Mouse (Mus musculus): ENCODE data around the gene Mmd.
"Not testable (repeated sequence)": the region's sequence is repeated elsewhere in the genome, so short reads cannot be mapped to it uniquely, and the experiment has no call there.

Mmd gene

GRCm38 (mm10) chr11:90249701-90250141 is 465 bp downstream of the Mmd start:
- no peak for DNase-seq (ENCODE audit: low spot score)

DNA sequence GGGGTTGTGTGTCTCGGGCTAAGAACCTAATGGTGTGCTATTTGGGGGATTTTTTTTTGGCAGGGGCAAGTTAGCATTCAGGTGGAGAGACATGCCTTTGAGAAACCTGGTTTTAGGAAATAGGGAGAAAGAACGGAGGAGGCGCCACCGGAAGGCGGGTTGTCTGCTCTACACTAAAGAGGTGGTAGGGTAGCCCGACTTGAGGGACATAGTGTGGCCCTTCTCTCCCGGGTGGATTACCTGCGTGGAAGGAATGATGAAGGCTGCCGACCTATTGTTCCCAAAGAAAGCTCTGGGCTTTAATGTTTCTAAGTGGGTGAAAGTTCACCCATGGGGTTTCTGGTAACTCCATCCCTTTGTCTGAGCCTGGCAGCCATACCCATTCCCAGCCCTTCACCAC is 933 bp downstream of the Mmd start:
- no peak for DNase-seq (ENCODE audit: low spot score)

DNA sequence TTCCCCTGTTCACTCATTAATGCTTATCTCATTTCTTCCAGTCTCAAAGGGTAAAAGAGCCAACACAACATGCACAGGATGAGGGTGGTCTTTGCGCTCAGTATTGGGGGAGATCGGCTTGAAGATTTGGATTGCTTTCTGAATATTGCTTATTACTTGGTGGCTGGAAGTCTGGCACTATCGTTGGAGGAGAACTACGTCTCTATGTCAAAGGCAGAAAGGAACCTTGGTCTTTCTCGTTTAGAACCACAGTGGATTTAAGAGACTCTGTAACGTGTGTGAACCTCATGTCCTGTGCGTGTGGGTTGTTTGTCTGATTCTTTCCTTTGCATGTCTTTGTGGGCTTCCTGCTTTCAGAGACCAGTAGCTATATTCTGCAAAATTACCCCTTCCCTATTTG is 1.5 kb downstream of the Mmd start:
- no peak for DNase-seq (ENCODE audit: low spot score)

- DNase-seq (ENCODE audit: low spot score), result no peak
Measured at GRCm38 (mm10) chr11:90251923-90252322, 2.7 kb downstream of the Mmd start.

- DNase-seq (ENCODE audit: low spot score), result no peak
Measured at GRCm38 (mm10) chr11:90252366-90252765, 3.1 kb downstream of the Mmd start.

- no peak for DNase-seq (ENCODE audit: low spot score)
Measured at GRCm38 (mm10) chr11:90254536-90254935, 5.3 kb downstream of the Mmd start.

DNA sequence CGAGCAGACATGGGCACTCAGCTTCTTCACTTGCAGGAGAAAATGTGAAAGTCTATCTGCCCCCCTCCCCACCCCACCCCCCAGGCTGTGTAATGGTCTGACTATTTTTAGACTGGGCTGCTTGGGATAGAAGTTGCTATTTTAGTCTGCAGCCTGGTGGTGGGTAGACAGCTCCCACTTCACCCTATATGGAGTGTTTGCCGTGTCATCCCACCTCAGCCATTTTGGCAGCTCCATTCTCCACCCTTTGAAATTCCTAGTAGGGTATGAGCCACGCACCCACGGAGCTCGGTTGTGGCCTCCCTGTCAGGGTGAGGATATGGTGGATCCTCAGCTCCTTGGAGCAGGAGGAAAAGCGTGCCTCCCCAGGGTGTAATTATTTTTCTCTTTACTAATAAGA is 6.4 kb downstream of the Mmd start:
- DNase-seq (ENCODE audit: low spot score), result no peak

DNA sequence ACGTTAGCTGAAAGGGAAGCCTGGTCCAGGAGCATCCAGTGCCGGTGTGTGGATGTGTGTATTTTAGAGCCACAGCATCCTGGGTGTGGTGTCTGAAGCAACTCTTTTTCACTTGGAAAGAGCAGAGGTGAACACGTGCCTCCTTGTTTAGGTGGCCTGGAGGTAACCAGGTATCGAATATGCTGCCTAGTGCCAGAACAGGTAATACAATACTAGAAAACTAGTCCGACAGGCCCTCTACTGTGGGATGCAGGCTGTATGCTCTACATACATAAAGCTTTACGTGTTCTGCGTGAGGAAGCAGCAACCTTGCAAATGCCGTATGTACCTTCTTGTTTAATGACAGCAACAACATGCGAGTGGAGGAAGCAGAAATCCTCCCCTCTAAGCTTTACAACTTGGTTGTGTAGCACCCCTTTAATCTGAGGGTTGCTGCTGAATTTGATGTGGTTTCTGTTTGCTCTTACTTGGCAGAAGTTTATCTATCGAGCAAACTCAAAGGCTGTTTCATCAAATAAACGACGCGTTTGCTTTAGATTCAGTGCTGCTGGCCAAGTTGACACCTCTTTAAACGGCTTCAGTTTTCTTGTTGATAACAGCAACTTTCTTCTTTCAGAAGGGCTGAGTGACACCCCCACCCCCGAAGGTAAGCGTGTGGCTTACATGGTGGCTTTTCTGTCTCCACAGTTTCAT is 7.7 kb downstream of the Mmd start:
- no peak for DNase-seq (ENCODE audit: low spot score)

DNA sequence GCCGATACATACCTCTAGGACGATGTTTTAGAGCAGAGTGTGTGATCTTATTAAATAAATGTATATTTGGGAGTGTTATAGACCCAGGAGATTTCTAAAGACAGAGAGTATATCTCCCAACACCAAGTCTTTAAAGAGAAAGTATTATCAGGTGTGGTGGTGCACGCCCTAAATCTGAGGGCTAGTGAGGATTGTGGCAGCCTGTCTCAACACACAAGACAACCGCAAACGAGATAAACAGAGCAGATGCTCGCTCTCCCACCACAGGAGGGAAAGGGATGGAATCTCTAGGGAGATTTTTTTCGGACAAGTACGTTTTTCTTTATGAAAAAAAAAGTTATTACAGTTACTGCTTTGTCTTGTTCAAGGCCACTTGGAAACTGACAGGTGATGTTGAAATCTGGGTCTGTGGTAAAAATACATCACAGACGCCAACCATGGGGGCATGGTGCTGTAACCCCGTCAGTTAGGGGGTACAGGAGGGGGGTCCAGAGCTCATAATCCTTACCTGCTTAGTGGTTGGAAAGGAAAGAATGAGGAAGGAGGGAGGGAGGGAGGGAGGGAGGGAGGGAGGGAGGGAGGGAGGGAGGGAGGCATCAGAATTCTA is 9.2 kb downstream of the Mmd start:
- no peak for DNase-seq (ENCODE audit: low spot score)

DNA sequence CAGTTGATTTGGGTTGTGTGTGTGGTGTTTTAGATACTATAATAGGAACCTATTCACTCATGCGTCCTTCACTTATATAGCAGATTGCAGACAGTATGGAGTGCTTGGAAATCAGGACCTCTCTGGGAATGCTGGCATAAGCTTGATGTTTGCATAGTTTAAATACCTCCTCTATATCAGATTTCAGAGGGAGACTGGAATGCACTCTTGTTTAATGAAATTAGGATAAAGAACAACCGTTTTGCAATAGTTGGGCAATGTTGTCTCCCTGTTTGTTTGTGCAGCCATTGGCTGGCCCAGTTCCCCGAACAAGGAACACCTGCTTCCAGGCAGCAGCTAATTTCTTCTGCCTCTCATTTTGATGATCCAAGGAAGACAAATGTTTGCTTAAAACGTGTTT is 9.8 kb downstream of the Mmd start:
- DNase-seq (ENCODE audit: low spot score), result no peak

DNA sequence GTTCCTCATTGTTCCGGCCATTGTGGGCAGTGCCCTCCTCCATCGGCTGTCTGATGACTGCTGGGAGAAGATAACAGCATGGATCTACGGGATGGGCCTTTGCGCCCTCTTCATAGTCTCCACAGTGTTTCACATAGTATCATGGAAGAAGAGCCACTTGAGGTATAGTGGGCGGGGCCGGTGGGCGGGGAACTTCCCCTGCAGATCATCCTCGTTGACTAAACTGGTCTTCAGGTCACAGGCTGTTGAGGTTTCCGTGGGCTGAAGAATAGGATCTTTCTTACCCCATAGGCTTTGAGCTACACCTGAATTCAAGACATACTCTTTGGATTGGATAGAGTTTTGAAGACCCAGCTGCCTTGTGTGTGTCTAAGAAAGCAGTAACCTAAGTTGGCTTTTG is 10.6 kb downstream of the Mmd start:
- no peak for DNase-seq (ENCODE audit: low spot score)

DNA sequence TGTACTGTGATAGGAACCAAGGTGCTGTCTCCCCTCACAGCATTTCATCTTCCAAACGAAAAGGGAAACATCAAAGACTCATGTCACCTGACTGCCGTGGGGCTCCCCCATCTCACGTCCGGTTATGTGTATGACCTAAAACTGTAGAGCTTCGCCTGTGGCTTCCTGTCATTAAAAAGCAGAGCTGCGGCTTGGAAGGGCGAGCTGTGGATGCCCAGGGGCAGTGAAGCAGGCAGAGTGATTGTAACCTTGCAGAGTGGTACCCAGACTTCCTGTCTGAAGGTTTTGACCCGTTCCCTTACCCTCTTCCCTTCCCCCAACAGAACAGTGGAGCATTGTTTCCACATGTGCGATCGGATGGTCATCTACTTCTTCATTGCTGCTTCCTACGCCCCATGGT is 14.9 kb downstream of the Mmd start:
- DNase-seq (ENCODE audit: low spot score), result no peak

GRCm38 (mm10) chr11:90265581-90265980 is 16.3 kb downstream of the Mmd start:
- no peak for DNase-seq (ENCODE audit: low spot score)

- DNase-seq (ENCODE audit: low spot score), result no peak
Measured at GRCm38 (mm10) chr11:90268934-90269333, 19.7 kb downstream of the Mmd start.

- no peak for DNase-seq (ENCODE audit: low spot score)
Measured at GRCm38 (mm10) chr11:90269398-90270123, 20.3 kb downstream of the Mmd start.

- DNase-seq (ENCODE audit: low spot score), result no peak
Measured at GRCm38 (mm10) chr11:90270132-90270877, 21.0 kb downstream of the Mmd start.

DNA sequence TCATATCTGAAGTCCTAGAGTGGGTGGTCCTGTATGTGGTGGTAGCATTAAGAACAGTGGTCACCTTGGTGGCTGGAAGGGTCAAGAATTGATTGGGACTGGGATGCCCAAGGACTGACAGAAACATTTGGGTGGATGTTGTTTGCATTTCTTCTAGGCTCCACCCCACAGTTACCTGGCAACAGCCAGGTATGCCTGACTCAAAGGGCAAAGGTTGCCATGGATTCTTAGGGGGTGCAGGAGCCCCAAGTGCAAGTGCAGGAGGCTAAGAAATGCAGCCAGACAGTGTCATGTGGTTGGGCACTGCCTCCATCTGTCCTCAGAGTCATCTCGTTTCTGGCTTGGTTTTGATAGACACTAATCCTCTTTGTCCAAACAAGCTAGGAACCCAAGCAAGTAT is 24.9 kb downstream of the Mmd start:
- no peak for DNase-seq (ENCODE audit: low spot score)

GRCm38 (mm10) chr11:90275663-90276062 is 26.4 kb downstream of the Mmd start:
- peak; percentile 23 for DNase-seq (ENCODE audit: low spot score)

DNA sequence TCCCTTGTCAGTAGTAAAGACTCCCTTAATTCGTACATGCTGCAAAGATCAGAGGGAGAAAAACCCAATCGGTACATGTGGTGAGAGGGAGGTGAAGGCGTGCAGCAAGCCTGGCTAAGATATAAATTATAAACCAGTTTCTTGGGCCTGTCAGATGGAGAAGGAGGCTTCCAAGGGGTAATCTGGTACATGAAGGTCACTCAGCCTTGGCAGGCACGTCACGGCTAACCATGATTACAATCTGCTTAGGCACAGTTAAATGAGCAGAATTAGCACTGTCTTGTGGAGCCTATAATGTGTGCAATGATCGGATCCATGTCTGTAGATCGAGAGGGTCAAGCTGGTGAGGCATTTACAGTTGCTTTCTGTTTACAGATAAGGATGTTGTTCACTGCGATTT is 26.9 kb downstream of the Mmd start:
- DNase-seq (ENCODE audit: low spot score), result no peak

GRCm38 (mm10) chr11:90276561-90276960 is 27.3 kb downstream of the Mmd start:
- no peak for DNase-seq (ENCODE audit: low spot score)

- no peak for DNase-seq (ENCODE audit: low spot score)
Measured at GRCm38 (mm10) chr11:90280069-90280468, 30.8 kb downstream of the Mmd start.

DNA sequence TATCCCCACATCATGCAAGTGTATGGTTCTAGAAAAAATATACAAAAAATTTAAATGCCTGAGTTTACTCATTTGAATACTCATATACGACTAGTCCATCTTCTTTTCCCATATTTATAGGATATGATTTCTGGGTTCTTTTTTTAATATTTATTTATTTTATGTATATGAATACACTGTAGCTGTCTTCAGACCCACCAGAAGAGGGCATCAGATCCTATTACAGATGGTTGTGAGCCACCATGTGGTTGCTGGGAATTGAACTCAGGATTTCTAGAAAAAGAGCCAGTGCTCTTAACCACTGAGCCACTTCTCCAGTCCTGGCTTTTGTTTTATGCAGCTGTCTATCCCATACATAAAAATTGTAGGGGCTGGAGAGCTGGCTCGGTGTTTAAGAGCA is 32.7 kb downstream of the Mmd start:
- DNase-seq (ENCODE audit: low spot score), result not testable (repeated sequence)

GRCm38 (mm10) chr11:90283159-90283558 is 33.9 kb downstream of the Mmd start:
- no peak for DNase-seq (ENCODE audit: low spot score)
